Mouse (Mus musculus) CD8-positive naive resting alpha-beta T cell, adult 2 months (primary cell): Measurements from ENCODE around the gene Banf1.
A peak's percentile ranks its signal among the peaks of the same experiment; 100 is the strongest.
"Not testable (repeated sequence)": the region's sequence is repeated elsewhere in the genome, so short reads cannot be mapped to it uniquely, and the experiment has no call there.

Experiments
- DNase-seq, 2 experiments: peaks; one replicate each; pipeline ENCODE4 v3.0.0; 2022; ENCODE audit warnings: low read depth in 2 of 2, low spot score in 2 of 2

The Banf1 gene

DNA sequence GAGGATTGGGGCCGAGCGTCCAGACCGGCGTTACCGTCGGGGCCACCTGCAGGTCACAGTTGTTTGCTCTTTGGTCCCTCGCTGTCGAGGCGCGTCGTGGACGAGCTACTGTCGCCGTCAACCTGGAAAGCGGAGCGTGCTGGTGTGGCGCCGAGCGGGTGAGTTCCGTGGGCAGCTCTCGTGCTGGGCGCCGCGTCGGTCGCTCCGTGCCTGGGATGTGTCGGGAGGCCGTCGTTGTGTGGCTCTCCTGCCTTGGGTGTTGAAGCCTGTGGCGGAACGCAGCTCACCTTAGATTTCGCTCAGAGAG, at the start of gene Banf1:
TSS of gene Banf1 (minus strand) at position 116 of the 307 bp plus-strand sequence.
- DNase-seq: no peak

DNA sequence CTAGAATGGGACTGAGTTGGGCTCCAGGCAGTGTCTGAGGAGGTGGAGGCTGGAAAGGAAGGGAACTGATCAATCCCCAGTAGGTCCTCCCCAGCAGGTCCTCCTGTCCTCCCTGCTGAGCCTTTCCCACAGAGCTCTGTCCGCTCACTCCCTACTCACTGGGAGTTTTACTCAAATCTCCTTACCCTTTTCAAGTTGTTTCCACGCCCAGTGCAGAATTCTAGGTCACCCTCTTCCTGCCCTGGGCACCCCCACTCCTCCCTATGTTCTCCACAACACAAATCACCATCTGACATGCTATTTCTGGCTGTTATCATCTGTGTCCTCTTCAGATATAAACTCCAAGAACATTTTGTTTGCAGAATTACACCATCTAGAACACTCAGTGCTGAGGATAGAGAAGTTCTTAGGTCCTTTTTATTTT, 47.6 kb upstream of the Banf1 start:
- DNase-seq: no peak

DNA sequence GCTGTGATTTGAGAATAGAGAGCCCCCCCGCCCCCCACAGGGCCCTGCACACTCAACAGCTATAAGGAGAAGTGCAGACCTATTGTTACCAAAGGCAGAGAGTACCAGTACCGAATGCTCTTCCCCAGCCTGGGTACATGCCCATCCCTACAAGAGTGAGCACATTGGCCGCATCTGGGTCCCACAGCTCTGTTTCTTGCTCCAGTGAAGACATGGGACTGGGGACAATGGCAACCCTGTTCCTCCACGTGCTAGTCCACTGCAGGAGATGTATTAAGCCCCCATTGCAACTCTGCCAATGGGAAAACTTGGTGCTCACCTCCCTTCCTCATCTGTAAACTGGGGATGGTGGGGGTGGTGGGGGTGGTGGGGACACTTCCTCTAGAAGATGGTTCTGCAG, 46.9 kb upstream of the Banf1 start:
- no peak for DNase-seq

DNA sequence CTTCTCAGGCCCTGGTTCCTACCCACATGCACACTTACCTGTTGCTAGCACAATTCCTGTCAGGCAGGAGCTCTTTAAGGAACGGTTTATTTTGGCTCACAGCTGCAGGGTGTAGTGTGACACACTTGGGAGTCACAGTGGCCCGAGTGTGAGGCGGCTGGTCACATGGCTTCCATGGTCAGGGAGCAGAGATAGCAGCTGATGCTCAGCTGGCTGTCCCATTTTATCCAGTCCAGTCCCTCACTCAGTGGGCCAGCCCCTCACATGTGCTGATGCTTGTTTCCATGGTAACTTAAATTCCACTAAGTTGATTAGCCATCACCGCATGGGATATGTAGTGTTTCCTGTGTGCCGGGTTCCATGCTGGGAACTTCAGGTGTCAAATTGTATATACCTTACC, 45.0 kb upstream of the Banf1 start:
- DNase-seq: no peak

DNA sequence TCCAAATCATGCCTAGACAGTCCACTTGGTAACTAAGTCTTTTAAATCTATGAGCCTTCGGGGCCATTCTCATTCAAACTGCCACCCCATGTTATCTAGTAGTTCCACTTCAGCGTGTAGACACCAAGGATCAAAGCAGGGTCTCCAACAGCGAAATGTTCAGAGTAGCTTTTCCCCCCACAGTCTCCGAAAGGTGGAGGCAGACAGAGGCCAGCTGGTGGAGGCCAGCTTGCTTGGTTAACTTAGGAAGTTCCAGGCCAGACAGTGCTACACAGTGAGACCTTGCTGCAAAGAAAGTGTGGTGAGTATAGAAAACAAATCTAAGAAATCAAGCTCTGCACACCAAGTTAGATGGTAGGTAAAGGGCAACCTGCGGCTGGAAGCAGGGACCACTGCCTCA, 43.7 kb upstream of the Banf1 start:
- DNase-seq: no peak

DNA sequence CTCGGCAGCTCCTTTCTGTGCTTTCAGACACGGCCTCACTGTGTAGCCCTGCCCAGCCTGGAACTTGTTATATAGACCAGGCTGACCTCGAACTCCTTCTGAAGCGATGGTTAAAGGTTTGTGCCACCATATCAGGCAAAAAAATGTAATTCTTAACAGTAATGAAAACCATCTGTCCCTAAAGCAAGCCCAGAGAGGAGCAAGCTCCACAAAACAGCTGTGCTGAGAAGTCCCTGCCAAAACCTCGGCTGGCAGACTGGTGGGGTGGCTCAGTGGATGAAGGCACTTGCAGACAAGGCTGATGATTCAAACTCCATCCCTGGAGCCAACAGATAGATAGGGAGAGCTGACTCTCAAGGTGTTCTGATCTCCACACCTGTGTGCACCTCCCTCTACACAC, 42.1 kb upstream of the Banf1 start:
- DNase-seq: no peak

DNA sequence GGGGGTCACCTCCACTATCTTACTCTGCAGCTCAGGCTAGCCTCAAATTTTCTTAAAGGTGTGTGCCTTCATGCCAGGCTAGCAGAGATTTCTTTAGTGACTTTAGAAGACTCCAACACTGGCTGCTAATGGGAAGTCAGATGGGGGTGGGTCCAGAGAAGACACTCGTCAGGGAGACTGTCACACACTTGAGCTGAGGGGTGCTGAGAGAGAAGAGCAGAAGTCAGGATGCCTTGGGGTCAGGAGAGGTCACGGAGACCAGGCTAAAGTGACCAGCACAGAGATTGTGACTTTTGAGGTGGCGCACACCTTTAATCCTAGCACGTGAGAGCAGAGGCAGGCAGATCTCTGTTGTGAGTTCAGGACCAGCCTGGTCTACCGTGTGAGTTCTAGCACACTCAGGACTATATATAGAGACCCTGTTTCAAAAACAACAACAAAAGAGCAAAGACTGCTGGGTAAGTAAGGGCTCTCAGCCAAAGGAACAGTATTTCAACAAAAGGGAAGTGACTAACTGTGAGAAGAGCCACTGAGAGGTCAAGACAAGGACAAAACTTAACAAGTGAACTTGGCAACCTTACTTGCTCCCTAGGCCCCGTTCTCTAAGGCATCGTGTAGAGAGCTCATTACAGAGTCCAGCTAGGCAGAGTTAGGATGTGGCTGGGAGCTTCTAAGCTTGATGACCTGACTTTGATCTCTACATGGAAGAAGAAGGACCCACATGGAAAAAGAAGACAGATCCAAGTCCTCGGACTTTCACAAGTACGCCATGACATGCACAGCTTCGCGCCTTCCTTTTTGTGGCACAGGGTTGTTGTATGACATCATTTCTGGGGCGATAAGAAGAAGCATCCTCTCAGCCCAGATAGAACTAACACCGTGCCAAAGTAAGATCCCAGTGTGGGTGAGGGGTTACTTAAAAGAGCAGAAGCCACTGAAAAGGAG, 41.4 kb upstream of the Banf1 start:
- DNase-seq: no peak

DNA sequence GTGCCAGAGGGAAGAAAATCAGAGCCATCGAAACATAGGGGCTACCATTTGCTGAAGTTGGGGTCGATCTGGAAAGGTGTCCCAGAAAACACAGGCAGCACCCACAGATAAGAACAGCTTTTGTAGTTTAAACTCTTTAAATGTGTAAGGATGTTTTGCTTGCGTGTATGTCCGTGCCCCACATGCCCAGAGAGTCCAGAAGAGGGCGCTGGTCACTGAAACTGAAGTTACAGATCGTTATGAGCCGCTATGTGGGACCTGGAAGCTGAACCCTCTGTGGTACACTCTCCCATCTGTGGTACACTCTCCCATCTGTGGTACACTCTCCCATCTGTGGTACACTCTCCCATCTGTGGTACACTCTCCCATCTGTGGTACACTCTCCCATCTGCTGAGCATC, 40.2 kb upstream of the Banf1 start:
- peak; percentile 52 to 67 for DNase-seq

DNA sequence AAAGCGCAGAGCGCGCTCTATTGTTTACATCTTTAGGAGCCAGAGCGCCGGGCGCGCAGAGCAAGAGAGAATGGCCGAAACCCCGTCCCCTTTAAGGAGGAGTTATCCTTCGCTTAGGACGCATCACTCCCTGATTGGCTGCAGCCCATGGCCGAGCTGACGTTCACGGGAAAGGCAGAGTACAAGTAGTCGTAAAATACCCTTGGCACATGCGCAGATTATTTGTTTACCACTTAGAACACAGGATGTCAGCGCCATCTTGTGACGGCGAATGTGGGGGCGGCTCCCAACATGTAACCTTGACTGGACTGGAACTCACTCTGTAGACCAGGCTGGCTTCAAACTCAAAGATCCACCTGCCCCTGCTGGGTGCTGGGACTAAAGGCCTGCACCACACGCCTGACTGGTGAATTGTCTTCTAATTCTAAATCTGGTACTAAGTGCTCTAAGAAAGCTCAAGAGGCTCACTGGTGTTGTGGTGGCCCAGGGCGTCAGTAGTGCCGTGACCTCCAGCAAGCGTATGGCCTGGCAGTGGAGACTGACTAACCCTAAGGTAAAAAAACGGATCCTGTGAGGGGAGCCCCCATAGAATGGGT, 39.7 kb upstream of the Banf1 start:
- DNase-seq: peak; percentile 54 to 61

DNA sequence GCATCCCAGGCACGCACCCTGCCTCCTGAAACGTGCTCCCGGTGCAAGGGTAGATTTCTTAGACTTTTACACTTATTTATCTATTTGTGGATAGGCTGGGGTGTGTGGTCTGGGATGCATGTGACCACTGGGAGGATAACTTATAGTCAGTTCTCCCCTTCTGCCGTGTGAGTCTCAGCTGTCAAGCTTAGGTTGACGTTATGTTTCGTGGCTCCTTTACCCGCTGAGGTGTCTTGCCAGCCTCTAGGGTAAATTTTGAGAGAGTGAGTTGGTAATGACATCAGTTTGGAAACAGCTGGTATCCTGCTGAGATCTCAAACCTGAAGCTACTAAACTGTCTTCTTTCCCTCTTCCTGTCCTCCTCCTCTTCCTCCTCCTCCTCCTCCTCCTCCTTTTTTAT, 39.0 kb upstream of the Banf1 start:
- peak; percentile 30 to 49 for DNase-seq

DNA sequence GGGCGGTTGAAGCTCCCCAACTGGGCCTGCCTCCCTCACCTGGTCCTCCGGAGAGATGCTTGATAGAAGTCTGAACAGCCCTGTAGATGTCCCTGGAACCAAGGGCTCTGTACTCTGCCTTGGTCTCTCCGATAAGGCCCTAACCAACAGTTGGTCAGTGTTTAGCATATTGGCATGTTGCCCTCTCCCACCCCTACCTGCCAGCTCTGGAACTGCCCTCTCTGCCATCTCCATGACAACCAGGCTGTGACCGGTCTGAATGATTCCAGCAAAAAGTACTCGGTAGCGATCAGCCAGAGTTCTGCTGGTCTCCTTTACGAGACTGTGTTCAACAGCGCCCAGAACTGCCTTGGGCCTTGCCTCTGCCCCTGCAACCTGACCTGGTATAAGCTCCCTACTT, 35.3 kb upstream of the Banf1 start, which contains the start of gene Tsga10ip:
TSS of gene Tsga10ip (minus strand) at position 234 of the 400 bp plus-strand sequence.
- no peak for DNase-seq

DNA sequence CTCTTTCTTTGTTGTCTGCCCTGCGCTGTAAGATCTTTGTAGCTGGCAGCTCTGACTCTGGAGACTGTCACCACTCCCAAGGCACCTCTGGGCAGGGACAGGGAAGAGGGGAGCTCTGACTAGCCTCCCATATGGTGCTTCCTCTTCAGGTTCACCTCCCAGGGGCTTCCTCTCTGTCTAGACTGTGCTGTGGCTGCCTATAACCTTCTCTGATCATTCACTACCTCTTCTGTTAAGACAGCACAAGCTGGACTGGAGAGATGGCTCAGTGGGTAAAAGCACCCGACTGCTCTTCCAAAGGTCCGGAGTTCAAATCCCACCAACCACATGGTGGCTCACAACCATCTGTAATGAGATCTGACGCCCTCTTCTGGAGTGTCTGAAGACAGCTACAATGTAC, 34.1 kb upstream of the Banf1 start:
- not testable (repeated sequence) for DNase-seq

DNA sequence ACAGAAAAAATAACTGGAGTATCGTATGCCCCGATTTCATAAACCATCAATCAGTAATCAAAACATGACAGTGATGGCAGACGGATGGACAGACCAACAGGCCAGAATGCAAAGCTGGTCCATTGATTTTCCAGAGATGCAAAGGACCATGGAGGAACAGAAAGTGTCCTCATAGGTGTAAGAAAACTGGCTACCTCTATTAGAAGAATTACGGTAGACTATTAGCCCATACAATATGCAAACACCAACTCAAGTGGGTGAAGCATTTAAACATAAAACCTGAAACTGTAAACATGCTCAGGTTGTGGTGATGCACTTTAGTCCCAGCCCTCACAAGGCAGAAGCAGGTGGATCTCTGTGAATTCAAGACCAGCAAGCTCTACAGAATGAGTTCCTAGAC, 28.4 kb upstream of the Banf1 start:
- no peak for DNase-seq

DNA sequence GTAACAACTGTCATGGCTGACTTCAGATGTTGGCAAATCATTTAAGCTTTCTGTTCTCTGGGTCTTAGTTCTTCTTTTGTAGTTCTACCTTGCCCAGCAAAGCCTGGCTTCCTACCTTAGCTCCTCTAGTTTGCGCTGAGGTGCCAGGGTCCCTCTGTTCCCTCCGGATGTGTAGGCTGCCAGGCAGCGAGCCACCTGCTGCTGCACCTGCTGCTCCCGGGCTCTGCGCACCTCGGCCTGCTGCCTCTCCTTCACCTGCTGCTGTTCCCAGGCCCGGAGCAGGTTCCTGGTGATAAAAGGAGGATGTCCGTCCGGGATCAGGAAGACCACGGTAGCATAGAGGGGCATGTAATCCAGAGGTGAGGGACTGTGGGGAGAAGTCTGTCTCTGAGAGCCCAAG, 27.2 kb upstream of the Banf1 start:
- DNase-seq: no peak

DNA sequence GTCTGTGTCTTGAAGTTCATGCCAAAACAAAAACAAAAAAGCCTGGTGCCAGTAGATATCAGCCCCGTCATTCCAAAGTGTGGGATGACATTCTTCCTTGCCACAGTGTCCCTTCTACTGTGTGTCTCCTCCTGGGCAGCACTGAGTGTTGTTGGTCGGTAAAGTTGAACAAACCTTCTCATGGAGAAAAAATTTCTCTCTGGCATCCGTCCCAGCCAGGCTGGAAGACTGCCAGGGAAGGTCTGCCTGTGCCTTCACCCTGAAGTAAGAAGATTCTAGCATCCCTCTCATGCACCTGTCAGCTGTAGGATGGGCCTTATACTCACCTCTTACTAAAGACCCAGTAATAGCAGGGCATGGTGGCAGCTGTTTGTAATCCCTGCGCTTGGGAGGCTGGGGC, 25.9 kb upstream of the Banf1 start:
- DNase-seq: no peak

DNA sequence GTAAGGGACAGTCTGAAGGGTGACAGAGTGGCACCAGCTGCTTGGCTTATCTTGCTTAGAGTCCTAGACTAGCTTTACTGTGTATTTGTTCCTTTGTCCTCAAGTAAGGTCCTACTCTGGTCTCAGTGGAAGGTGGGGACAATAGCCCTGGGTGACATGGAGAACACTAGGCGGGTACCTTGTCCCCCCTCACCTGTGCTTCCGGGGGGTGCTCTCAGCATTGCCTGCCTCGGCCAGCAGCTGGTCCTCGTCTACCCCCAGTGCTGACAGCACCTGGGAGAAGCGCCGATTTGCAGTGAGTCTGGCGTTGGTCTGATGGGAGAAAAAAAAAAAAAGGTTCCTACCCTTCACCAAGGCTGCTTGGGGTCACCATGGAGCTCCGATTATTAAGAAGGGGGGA, 23.4 kb upstream of the Banf1 start:
- peak in 1 of 2 experiments; percentile 10 for DNase-seq

DNA sequence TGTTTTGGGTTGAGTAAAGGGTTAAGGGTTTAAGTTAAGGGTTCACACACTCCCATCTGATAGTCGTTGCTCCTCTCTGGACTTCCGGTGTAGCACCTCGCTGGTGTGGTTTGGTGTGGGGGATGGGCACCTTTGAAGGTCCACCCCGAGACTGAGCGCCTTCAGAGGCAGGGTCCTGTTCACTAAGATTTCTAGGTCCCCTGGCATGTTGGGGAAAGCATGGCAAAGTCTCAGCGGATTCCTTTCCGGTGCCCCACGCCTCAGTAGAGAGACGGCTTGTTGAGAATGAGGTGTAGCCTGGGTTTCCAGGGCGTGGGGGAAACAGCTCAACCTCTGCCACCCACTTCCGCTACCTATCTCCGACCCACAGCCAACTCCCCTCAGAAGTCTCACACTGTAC, 22.7 kb upstream of the Banf1 start:
- peak; percentile 70 to 81 for DNase-seq

DNA sequence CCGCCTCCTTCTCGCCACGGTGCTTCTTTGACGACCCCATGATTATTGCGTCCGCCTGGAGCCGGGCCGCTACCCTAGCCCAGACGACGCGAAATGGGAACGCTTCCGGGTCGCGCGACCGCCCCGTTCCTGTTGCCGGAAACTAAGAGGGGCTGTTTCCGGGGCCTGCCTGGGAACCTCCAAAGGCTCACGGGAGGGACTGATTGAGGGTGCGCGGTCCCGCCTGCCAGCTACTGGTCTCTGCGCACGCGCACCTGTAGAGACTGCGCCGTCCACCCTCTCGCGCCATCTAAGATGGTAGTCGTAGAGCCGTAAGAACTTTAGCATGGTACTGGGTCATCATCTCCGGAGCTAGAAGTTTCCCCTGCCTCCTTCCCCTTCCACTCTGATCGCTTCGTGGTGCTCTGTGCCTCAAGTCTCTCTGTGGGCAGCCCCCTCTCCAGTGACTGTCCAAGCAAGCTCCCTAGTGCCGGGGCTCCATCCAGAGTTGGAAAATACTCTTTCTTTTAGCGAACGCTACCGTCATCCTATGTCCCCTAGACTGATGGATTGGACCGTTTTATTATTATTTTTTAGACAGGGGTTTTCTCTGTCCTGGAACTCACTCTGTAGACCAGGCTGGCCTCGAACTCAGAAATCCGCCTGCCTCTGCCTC, 21.7 kb upstream of the Banf1 start, which contains the start of gene Sart1:
TSS of gene Sart1 (minus strand) at position 116 of the 655 bp plus-strand sequence.
- peak; percentile 90 to 91 for DNase-seq

DNA sequence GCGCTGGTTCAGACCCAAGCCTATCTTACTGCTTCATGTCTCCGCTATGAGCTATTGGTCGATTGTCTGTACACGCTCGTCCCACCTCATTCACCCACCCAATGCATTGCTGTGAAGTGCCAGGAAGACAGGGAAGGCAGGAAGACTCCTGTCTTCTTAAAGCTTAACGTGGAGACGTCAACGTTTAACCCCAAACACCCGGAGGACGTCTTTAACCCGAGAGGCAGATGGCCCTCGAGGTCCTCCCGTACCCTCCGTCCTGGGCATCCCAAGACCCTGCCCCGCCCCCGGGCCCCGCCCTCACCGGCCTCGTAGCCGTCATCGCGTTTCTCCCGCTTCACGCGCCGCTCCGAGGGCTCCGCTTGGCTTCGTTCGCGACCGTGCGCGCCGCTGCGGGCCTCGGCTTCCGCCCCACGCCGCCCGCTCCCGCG, 21.1 kb upstream of the Banf1 start:
- no peak for DNase-seq

DNA sequence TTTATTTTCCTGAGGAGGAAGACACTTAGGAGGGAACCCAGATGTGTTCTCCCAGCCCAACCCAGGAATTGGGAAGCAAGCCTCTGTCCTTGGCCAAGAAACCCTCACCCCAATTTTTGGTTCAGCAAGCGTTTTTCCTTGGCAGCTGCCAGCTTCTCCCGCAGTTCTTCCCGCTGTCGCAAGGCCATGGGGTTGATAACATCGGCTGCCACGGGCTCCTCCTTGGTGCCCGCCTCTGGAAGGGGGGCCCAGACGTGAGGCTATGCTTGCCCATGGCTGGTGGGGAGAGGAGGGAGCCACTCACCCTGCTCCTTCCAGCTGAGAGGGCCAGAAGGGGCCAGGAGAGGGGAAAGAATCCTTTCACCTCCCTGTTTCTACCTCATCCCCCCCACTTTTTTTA, 17.7 kb upstream of the Banf1 start:
- no peak for DNase-seq

DNA sequence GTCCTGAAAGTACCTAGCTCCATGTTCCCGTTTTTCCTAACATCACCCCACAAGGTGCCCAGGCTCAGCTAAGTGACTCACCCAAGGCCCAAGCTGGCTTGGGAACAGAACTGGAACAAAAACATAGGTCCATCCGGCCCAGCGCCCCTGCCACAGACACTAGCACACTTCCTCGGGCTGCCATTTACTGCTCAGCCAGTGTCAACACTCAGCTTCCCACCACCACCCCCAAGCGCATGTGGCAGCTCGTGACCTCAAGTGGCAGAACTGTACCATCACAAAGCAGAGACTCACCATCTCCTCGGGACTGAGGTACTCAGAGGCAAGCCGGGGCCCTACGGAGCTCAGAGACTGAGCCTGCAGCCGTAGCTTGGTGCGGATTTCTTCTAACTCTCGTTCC, 16.4 kb upstream of the Banf1 start:
- no peak for DNase-seq

DNA sequence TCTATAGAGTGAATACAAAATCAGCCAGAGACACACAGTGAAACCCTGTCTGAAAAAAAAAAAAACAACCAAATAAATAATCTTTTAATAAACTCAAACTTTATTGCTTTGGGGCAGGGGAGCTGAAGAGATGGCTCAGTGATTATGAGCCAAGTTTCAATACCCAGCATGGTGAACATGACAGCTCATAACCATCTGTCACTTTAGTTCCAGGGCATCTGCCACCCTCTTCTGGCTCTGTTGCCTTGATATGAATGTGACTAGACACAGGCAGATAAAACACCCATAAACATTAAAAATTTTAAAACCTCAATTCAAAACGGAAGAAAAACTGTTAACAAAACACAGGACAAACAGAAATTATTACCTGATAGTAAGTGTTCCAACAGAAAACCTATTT, 10.5 kb upstream of the Banf1 start:
- no peak for DNase-seq
